Mouse (Mus musculus) hindbrain, embryonic 15.5 days (tissue): ENCODE results near the gene D6Wsu163e. TPM values are rescaled to one million over a fixed set of nuclear protein-coding genes. Genes with fewer than 3 reads are reported as not detected.

Experiments
- ATAC-seq: fragments of 200-750 bp; cut with Nextera tagmentation; 2 replicates; pipeline ENCODE4 v1.8.0; 2017; ENCODE audit warnings: low read depth, moderate number of reproducible peaks, moderate TSS enrichment; ENCODE audit not compliant: low FRiP score
- H3K27ac ChIP-seq: fragments of 300-500 bp; sonication (generic); replicated peaks from 2 replicates; pipeline ENCODE4 v1.5.1; 2015; ENCODE audit warnings: mild to moderate bottlenecking, inconsistent platforms
- H3K27me3 ChIP-seq: fragments of 300-500 bp; sonication (generic); 2 replicates; pipeline ENCODE4 v1.6.1; 2015; ENCODE audit warnings: control low read depth, inconsistent platforms
- H3K36me3 ChIP-seq: fragments of 300-500 bp; sonication (generic); 2 replicates; pipeline ENCODE4 v1.6.1; 2015; ENCODE audit warnings: control low read depth, inconsistent platforms
- H3K4me1 ChIP-seq: fragments of 300-500 bp; sonication (generic); replicated peaks from 2 replicates; pipeline ENCODE4 v1.6.1; 2015; ENCODE audit warnings: control low read depth, inconsistent platforms
- H3K4me2 ChIP-seq: fragments of 300-500 bp; sonication (generic); 2 replicates; pipeline ENCODE4 v1.6.1; 2015; ENCODE audit warnings: moderate library complexity, mild to moderate bottlenecking, inconsistent platforms
- H3K4me3 ChIP-seq: fragments of 300-500 bp; sonication (generic); 2 replicates; pipeline ENCODE4 v1.5.1; 2015; ENCODE audit warnings: mild to moderate bottlenecking, inconsistent platforms
- H3K9ac ChIP-seq: fragments of 300-500 bp; sonication (generic); 2 replicates; pipeline ENCODE4 v1.6.1; 2015; ENCODE audit warnings: inconsistent platforms
- H3K9me3 ChIP-seq: fragments of 300-500 bp; sonication (generic); 2 replicates; pipeline ENCODE4 v1.6.1; 2016; ENCODE audit warnings: control low read depth, inconsistent platforms
- WGBS: fragments of 180-500 bp; shearing (Covaris S2); methylation state at CpG from one replicate; pipeline ENCODE4 v1.1.7; 2015; 5-methylcytosine and 5-hydroxymethylcytosine counted together
- polyA plus RNA-seq: library from polyadenylated mRNA; unstranded; fragments of >200 nt; fragmentation: Nextera tagmentation; extraction: Ambion mirVana; gene quantifications from 2 replicates; pipeline ENCODE4 v1.2.1, GENCODE M21; 2015

Gene D6Wsu163e
- polyA plus RNA-seq, 1 experiment from 2014 or later: 30.1 TPM

DNA sequence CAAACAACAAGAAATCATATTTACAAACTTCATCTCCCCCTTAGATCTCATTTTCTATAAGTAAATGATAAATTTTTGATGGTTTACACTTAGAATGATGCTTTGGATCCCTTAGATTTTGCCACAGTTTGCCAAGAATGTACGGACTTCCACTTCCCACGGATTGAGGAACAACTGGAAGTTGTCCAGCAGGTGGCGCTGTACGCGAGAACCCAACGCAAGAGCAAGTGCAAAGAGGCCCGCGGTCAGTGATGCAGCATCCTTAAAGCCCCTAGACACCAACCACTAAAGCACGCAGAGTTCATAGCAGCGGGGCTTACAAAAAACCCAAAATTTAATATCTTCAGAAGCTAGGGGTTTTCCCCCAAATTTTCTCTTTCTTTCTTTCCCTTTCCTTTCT is 16.0 kb downstream of the D6Wsu163e start:
- Histone ChIP-seq H3K4me3 (no peak overlapping the region), H3K36me3 (peaks cover 39% of the 10 kb centered on the region), H3K27ac (no peak overlapping the region), H3K9ac (no peak overlapping the region), H3K9me3 (no peaks in the 10 kb centered on the region), H3K4me1 (no peaks in the 10 kb centered on the region), H3K4me2 (no peak overlapping the region), H3K27me3 (no peaks in the 10 kb centered on the region)
- WGBS: 11% methylated on average over 10 of the region's 10 CpGs
- ATAC-seq: no peak

DNA sequence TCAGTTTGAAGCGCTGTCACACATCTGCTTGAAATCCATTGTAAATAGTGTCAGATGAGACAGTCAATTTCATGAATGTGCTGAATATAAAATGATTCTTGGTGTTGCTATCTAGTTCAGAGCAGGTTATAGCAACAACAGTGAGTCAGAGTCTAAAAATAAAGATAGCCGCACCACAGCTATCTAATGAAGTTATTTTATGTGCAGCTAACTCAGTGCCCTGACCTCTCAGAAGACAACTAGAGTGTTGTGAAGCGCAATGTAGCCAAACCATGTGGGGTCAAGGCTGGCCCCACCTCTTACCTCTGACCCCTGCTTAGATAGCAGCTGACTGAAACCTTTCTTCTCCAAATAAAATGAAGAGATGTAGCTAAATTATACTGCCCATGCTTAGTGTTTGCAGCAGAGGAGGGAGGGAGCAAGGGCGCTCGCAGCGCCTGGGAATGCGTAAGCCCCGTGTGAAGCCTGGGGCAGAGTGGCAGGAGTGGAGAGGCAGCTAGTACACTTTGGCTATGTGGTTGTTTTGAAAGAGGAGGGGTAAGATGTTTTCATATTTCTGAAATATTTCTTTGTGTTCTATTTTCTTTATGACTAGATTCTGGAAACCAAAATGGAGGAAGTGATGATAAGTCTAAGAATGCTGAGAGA is 21.7 kb downstream of the D6Wsu163e start:
- no peaks in the 10 kb centered on the region for H3K27me3 ChIP-seq
- WGBS: 95% methylated on average over 8 of the region's 8 CpGs
- no peaks in the 10 kb centered on the region for H3K4me1 ChIP-seq
- no peak for ATAC-seq
- H3K9ac ChIP-seq: no peak overlapping the region
- no peak overlapping the region for H3K27ac ChIP-seq
- H3K36me3 ChIP-seq: peaks cover 46% of the 10 kb centered on the region
- no peak overlapping the region for H3K4me2 ChIP-seq
- no peaks in the 10 kb centered on the region for H3K9me3 ChIP-seq
- H3K4me3 ChIP-seq: no peak overlapping the region

DNA sequence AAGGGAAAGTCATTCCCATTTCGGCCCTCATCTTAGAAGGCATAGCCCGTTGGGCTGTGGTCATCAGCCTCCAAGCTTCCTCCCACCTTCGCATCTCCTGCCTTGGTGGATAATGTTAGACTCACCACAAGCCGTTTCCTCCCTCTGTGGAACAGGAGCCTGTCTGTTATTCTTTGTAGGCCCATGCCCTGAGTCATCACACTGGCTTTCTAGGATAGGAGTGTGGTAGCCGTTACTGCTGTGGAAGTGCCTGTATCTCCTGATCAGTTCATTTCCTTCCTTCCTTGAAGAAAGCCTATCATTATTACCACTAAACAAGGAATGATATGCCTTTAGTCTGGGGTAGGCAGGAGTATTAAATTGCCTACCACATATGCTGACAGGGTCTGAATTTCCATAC is 22.9 kb downstream of the D6Wsu163e start:
- 89% methylated on average over 5 of the region's 5 CpGs for WGBS
- Histone ChIP-seq H3K9ac (no peak overlapping the region), H3K36me3 (peaks cover 42% of the 10 kb centered on the region), H3K9me3 (no peaks in the 10 kb centered on the region), H3K27me3 (no peaks in the 10 kb centered on the region), H3K4me3 (no peak overlapping the region), H3K4me1 (no peaks in the 10 kb centered on the region), H3K27ac (no peak overlapping the region), H3K4me2 (no peak overlapping the region)
- ATAC-seq: no peak

DNA sequence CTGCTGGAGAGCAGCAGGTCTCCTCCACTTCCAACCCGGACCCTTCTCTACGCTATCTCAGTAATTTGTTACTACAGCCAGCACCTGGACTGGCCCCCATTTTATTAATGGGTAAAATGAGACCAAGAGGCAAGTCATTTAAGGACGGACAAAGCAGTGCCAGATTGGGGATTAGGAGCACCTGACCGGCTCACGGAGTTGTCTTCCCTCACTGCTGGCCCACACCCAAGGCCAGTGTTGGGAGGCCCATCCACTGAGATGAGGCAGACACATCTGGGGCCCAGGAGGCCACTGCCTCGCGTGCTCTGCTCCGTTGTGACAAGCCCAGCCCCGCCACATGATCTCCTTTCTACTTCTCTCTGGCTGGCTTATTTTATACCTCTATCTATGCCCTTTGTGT is 23.7 kb downstream of the D6Wsu163e start:
- Histone ChIP-seq H3K4me2 (no peak overlapping the region), H3K4me1 (no peaks in the 10 kb centered on the region), H3K36me3 (peaks cover 44% of the 10 kb centered on the region), H3K27ac (no peak overlapping the region), H3K9me3 (no peaks in the 10 kb centered on the region), H3K9ac (no peak overlapping the region), H3K4me3 (no peak overlapping the region), H3K27me3 (no peaks in the 10 kb centered on the region)
- ATAC-seq: no peak
- 89% methylated on average over 9 of the region's 9 CpGs for WGBS

DNA sequence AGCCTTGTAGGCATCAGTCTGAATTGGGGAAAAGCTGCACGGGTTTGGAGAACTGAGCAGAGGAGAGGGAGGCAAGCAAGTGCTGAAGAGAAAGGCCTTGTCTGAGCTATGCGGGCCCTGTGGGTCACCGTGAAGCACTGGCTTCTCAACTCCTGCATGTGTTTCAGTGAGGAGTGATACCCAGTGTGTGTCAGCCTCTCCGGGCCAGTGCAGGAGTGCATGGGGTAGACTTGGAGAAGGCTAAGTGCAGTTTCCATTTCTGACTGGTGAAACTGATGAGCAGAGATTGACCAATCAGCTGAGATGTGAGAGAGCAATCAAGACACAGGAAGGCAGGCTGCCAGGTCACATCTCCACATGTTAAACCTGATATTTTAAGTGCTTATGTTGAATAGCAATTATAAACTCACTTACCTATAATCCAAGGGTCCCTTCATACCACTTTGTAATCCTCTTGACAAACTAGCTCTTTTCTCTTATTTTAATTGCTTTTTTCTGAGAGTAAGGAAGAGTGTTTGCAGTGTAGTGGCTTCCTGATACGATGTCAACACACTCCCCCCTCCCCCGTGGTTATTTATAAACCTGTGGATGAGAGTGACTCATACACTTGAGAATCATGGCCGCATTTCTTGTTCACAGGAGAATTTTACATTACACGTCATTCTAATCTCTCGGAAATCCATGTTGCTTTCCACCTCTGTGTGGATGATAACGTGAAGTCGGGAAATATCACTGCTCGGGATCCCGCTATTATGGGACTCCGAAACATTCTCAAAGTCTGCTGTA is 26.7 kb downstream of the D6Wsu163e start:
- no peak for ATAC-seq
- no peaks in the 10 kb centered on the region for H3K4me1 ChIP-seq
- no peak overlapping the region for H3K9ac ChIP-seq
- H3K4me2 ChIP-seq: no peak overlapping the region
- H3K36me3 ChIP-seq: peaks cover 57% of the 10 kb centered on the region
- no peak overlapping the region for H3K27ac ChIP-seq
- 93% methylated on average over 14 of the region's 14 CpGs for WGBS
- H3K9me3 ChIP-seq: no peaks in the 10 kb centered on the region
- H3K27me3 ChIP-seq: no peaks in the 10 kb centered on the region
- H3K4me3 ChIP-seq: no peak overlapping the region

DNA sequence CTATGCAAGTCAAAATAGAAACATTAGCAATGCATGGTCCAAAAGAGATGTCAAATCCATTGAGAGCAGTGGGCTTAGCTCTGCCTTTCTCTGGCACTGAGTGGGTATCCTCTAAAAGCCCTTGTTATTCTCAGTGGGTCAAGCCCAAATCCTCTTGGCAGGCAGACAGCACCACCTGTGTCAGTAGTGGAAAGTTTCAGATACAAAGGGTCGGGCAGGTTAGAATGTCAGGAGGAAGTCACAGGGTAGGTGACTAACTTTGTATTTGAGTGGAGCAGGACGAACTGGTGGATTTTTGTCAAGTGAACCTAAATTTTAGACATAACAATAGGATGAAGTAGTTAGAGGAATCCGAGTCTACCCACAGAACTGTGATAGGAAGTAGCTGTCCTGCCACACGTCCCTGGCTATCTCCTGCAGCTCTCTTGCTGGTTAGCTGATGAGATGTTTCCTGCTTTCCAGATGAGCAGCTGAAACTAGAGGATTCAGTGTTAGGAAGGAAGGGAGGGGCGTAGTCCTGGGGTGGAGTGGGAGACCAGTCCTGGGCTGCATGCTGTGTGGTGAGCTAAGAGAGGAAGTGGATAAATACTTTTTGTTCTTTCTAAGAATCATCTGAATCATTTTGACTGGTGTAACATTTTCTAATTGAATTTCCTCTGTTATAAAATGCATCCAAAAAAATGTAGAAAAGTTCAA is 41.9 kb downstream of the D6Wsu163e start:
- Histone ChIP-seq H3K9me3 (no peaks in the 10 kb centered on the region), H3K4me3 (no peak overlapping the region), H3K27me3 (no peaks in the 10 kb centered on the region), H3K4me1 (no peaks in the 10 kb centered on the region), H3K4me2 (no peak overlapping the region), H3K27ac (no peak overlapping the region), H3K36me3 (peaks cover 4% of the 10 kb centered on the region; the same call in 1 of the 2 replicates), H3K9ac (no peak overlapping the region)
- no peak for ATAC-seq
- 76% methylated on average over 5 of the region's 5 CpGs for WGBS

DNA sequence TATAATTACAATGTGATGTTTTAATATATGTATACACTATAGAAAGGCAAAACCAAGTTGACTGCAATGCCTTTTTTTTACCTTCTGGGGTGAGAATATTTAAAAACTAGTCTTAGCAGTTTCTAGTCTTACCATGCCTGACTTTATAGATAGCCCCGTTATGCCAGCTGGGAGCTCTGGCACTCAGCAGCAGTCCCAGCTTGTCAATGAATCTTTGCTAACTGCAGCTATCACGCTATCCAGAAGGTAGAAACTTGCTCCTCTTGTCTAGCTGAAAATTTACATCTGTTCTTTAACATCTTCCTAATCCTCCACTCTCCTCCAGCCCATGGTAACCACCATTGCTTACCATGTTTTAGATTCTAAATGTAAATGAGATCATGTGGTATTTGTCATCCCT is 53.9 kb downstream of the D6Wsu163e start:
- 71% methylated on average over 2 of the region's 2 CpGs for WGBS
- Histone ChIP-seq H3K4me2 (no peak overlapping the region), H3K27me3 (no peaks in the 10 kb centered on the region), H3K36me3 (no peaks in the 10 kb centered on the region), H3K9me3 (no peaks in the 10 kb centered on the region), H3K4me1 (no peaks in the 10 kb centered on the region), H3K4me3 (no peak overlapping the region), H3K9ac (no peak overlapping the region), H3K27ac (no peak overlapping the region)
- ATAC-seq: no peak

DNA sequence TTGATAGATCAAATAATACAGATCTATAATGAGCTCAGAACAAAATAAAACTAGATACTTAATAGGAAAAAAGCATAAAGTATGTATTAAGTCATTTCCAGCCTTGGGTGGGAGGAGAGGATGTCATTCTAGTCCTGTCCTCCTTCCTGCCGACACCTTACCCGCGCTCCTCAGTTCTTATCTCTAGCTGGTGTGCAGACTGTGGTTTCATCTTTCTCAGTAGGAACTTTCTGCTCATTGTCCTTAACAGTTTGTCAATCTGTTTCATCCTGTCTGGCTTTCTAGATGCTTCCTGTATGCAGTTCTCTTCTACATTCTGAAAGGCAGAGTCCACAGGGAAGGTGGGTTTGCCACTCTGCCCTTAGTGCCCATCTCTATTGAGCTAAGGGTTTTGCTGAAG is 55.7 kb downstream of the D6Wsu163e start:
- Histone ChIP-seq H3K4me2 (no peak overlapping the region), H3K4me3 (no peak overlapping the region), H3K27ac (no peak overlapping the region), H3K36me3 (no peaks in the 10 kb centered on the region), H3K4me1 (no peaks in the 10 kb centered on the region), H3K9ac (no peak overlapping the region), H3K27me3 (no peaks in the 10 kb centered on the region), H3K9me3 (no peaks in the 10 kb centered on the region)
- 95% methylated on average over 3 of the region's 3 CpGs for WGBS
- no peak for ATAC-seq

DNA sequence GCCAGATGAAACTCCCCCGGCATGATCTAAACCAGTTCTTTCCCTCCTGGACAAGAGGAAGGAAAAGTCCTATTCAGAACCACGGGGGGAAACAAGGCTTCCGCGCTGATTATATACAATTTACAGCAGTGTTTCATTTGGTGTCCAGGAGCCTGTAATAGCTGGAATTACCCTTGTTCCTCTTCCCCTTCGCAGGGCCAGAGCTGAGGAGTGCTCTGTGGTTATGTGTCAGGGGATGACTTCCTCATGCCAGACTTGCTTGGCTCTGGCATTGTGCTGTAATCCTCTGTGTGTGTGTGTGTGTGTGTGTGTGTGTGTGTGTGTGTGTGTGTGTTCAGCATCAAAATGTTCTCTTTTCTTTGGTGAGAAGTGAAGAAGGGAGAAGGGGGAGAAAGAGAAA is 56.6 kb downstream of the D6Wsu163e start:
- Histone ChIP-seq H3K4me1 (no peaks in the 10 kb centered on the region), H3K9me3 (no peaks in the 10 kb centered on the region), H3K4me2 (no peak overlapping the region), H3K9ac (no peak overlapping the region), H3K4me3 (no peak overlapping the region), H3K36me3 (no peaks in the 10 kb centered on the region), H3K27ac (no peak overlapping the region), H3K27me3 (no peaks in the 10 kb centered on the region)
- no peak for ATAC-seq
- 89% methylated on average over 5 of the region's 5 CpGs for WGBS

DNA sequence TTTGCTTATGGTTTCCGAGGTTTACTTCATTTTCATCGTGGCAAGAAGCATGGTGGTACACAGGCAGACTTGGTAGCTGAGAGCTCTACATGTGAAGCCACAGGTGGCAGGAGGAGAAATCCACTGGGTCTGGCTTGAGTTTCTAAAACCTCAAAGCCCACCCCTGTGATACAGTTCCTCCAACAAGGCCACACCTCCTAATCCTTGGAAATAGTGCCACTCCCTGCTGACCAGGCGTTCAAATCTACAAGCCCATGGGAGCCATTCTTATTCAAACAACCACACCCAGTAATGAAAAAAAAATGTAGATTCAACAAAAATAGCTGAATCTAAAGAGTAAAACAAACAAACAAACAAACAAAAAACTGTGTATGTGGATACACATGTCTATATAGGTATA is 65.9 kb downstream of the D6Wsu163e start:
- Histone ChIP-seq H3K4me3 (no peak overlapping the region), H3K4me2 (no peak overlapping the region), H3K27ac (no peak overlapping the region), H3K4me1 (no peaks in the 10 kb centered on the region), H3K36me3 (no peaks in the 10 kb centered on the region), H3K27me3 (no peaks in the 10 kb centered on the region), H3K9me3 (no peaks in the 10 kb centered on the region), H3K9ac (no peak overlapping the region)
- no peak for ATAC-seq
- 88% methylated on average over 3 of the region's 3 CpGs for WGBS

DNA sequence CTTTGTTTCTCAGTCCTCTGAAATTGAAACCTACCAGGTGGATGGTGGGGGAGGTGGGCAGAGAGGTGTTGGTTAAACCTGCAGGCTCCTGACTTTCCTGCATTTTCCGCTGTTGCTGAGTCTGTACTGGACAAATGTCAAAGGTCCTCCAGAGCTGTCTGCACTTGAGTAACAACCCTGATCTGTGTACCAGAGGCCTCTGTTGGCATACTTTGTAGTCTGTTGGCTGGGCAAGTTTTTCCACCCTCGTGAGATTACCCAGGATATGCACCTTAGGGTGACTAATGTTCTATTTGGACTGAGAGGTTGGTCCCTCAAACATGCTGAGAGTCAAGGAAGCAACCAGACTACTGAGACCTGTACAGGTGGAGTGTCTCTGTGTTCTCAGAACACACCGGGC is 66.8 kb downstream of the D6Wsu163e start:
- Histone ChIP-seq H3K27me3 (no peaks in the 10 kb centered on the region), H3K4me3 (no peak overlapping the region), H3K4me2 (no peak overlapping the region), H3K9ac (no peak overlapping the region), H3K36me3 (no peaks in the 10 kb centered on the region), H3K4me1 (no peaks in the 10 kb centered on the region), H3K9me3 (no peaks in the 10 kb centered on the region), H3K27ac (no peak overlapping the region)
- no peak for ATAC-seq
- WGBS: 88% methylated on average over 3 of the region's 3 CpGs

DNA sequence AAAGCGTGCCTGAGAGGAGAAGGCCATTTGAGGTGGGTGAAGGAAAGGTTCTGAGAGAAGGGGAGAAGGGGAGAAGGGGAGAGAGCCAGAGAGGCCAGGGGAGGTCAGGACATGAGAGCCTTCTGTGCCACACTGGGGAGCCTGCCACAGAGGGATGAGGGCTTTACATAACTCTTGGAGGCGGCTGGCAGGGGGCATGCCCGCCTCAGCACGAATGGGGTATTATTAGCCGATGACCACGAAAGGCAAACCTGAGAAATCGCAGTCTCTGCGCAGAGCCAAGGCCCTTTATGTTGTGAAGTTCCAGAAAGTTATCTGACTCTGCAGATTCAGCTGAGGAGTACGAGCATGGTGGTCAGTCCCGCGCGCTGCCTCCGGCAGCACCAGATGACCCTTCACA is 70.3 kb downstream of the D6Wsu163e start:
- Histone ChIP-seq H3K4me1 (no peaks in the 10 kb centered on the region), H3K9ac (no peak overlapping the region), H3K27me3 (no peaks in the 10 kb centered on the region), H3K9me3 (no peaks in the 10 kb centered on the region), H3K27ac (no peak overlapping the region), H3K4me3 (no peak overlapping the region), H3K36me3 (no peaks in the 10 kb centered on the region), H3K4me2 (no peak overlapping the region)
- WGBS: 90% methylated on average over 13 of the region's 13 CpGs
- no peak for ATAC-seq
